Mouse (Mus musculus): ENCODE measurements at regions not wholly inside any gene's neighbourhood (a gene's known extent, or its start where the extent isn't known, plus 50 kb on each side); places are given as distances from the start of the nearest gene placed in this dataset.
"Not testable (repeated sequence)": the region's sequence is repeated elsewhere in the genome, so short reads cannot be mapped to it uniquely, and the experiment has no call there.

GRCm38 (mm10) chr3:111194541-111194940 is 943.7 kb upstream of the Prmt6 start:
- H3K4me1 ChIP-seq (replicated peaks; ENCODE audit: control insufficient read depth, insufficient read depth, low read length): no peaks in the 10 kb centered on the region
- no peaks in the 10 kb centered on the region for H3K9me3 ChIP-seq (ENCODE audit: control insufficient read depth)
- H3K9ac ChIP-seq (ENCODE audit: low read depth, low read length): no peak overlapping the region
- no peaks in the 10 kb centered on the region for H3K36me3 ChIP-seq (ENCODE audit: control insufficient read depth, insufficient read depth)
- H3K27ac ChIP-seq (ENCODE audit: low read depth, low read length): no peak overlapping the region
- no peaks in the 10 kb centered on the region for H3K27me3 ChIP-seq (replicated peaks; ENCODE audit: control insufficient read depth, insufficient read depth, low read length)
- no peak for TF ChIP-seq CTCF (IDR thresholded peaks at IDR 0.05; ENCODE audit: low read depth)
- 58% methylated on average over 2 of the region's 2 CpGs for WGBS
- ATAC-seq: no peak
- H3K4me2 ChIP-seq (replicated peaks; ENCODE audit: low read depth): no peak overlapping the region
- no peak overlapping the region for H3K4me3 ChIP-seq (ENCODE audit: low read depth, low read length)

- no peak for ATAC-seq
- H3K4me1 ChIP-seq (replicated peaks; ENCODE audit: control insufficient read depth, insufficient read depth, low read length): no peaks in the 10 kb centered on the region
- WGBS: 90% methylated on average over 3 of the region's 3 CpGs
- no peak overlapping the region for H3K4me3 ChIP-seq (ENCODE audit: low read depth, low read length)
- no peaks in the 10 kb centered on the region for H3K9me3 ChIP-seq (ENCODE audit: control insufficient read depth)
- H3K27me3 ChIP-seq (replicated peaks; ENCODE audit: control insufficient read depth, insufficient read depth, low read length): no peaks in the 10 kb centered on the region
- H3K36me3 ChIP-seq (ENCODE audit: control insufficient read depth, insufficient read depth): no peaks in the 10 kb centered on the region
- H3K4me2 ChIP-seq (replicated peaks; ENCODE audit: low read depth): no peak overlapping the region
- H3K9ac ChIP-seq (ENCODE audit: low read depth, low read length): no peak overlapping the region
- H3K27ac ChIP-seq (ENCODE audit: low read depth, low read length): no peak overlapping the region
- no peak for TF ChIP-seq CTCF (IDR thresholded peaks at IDR 0.05; ENCODE audit: low read depth)
Measured at GRCm38 (mm10) chr3:111166698-111167097, 915.9 kb upstream of the Prmt6 start.

- not testable (repeated sequence) for H3K9ac ChIP-seq (ENCODE audit: low read depth, low read length); H3K27ac ChIP-seq (ENCODE audit: low read depth, low read length); H3K4me1 ChIP-seq (replicated peaks; ENCODE audit: control insufficient read depth, insufficient read depth, low read length); ATAC-seq; H3K4me3 ChIP-seq (ENCODE audit: low read depth, low read length); H3K9me3 ChIP-seq (ENCODE audit: control insufficient read depth); H3K27me3 ChIP-seq (replicated peaks; ENCODE audit: control insufficient read depth, insufficient read depth, low read length); H3K4me2 ChIP-seq (replicated peaks; ENCODE audit: low read depth); H3K36me3 ChIP-seq (ENCODE audit: control insufficient read depth, insufficient read depth)
- 94% methylated on average over 1 of the region's 1 CpGs for WGBS
Measured at GRCm38 (mm10) chr3:111141196-111141595, 890.4 kb upstream of the Prmt6 start.

- H3K4me2 ChIP-seq (replicated peaks; ENCODE audit: low read depth): no peak overlapping the region
- TF ChIP-seq CTCF (IDR thresholded peaks at IDR 0.05; ENCODE audit: low read depth): no peak
- no peak overlapping the region for H3K9ac ChIP-seq (ENCODE audit: low read depth, low read length)
- no peak for ATAC-seq
- WGBS: 88% methylated on average over 7 of the region's 7 CpGs
- no peak overlapping the region for H3K4me3 ChIP-seq (ENCODE audit: low read depth, low read length)
- H3K4me1 ChIP-seq (replicated peaks; ENCODE audit: control insufficient read depth, insufficient read depth, low read length): no peaks in the 10 kb centered on the region
- H3K9me3 ChIP-seq (ENCODE audit: control insufficient read depth): no peaks in the 10 kb centered on the region
- no peaks in the 10 kb centered on the region for H3K27me3 ChIP-seq (replicated peaks; ENCODE audit: control insufficient read depth, insufficient read depth, low read length)
- no peak overlapping the region for H3K27ac ChIP-seq (ENCODE audit: low read depth, low read length)
- no peaks in the 10 kb centered on the region for H3K36me3 ChIP-seq (ENCODE audit: control insufficient read depth, insufficient read depth)
Measured at GRCm38 (mm10) chr3:111108982-111109381, 858.2 kb upstream of the Prmt6 start.

GRCm38 (mm10) chr3:111102646-111103045 is 851.8 kb upstream of the Prmt6 start:
- no peak for ATAC-seq
- Histone ChIP-seq H3K27me3 (replicated peaks; ENCODE audit: control insufficient read depth, insufficient read depth, low read length) (no peaks in the 10 kb centered on the region), H3K4me2 (replicated peaks; ENCODE audit: low read depth) (no peak overlapping the region), H3K27ac (ENCODE audit: low read depth, low read length) (no peak overlapping the region), H3K36me3 (ENCODE audit: control insufficient read depth, insufficient read depth) (no peaks in the 10 kb centered on the region), H3K9me3 (ENCODE audit: control insufficient read depth) (no peaks in the 10 kb centered on the region), H3K9ac (ENCODE audit: low read depth, low read length) (no peak overlapping the region), H3K4me3 (ENCODE audit: low read depth, low read length) (no peak overlapping the region), H3K4me1 (replicated peaks; ENCODE audit: control insufficient read depth, insufficient read depth, low read length) (no peaks in the 10 kb centered on the region)
- TF ChIP-seq CTCF (IDR thresholded peaks at IDR 0.05; ENCODE audit: low read depth): no peak
- 67% methylated on average over 1 of the region's 1 CpGs for WGBS

- H3K27ac ChIP-seq (ENCODE audit: low read depth, low read length): no peak overlapping the region
- no peaks in the 10 kb centered on the region for H3K4me1 ChIP-seq (replicated peaks; ENCODE audit: control insufficient read depth, insufficient read depth, low read length)
- H3K9ac ChIP-seq (ENCODE audit: low read depth, low read length): no peak overlapping the region
- ATAC-seq: no peak
- H3K36me3 ChIP-seq (ENCODE audit: control insufficient read depth, insufficient read depth): no peaks in the 10 kb centered on the region
- H3K27me3 ChIP-seq (replicated peaks; ENCODE audit: control insufficient read depth, insufficient read depth, low read length): no peaks in the 10 kb centered on the region
- TF ChIP-seq CTCF (IDR thresholded peaks at IDR 0.05; ENCODE audit: low read depth): no peak
- no peak overlapping the region for H3K4me2 ChIP-seq (replicated peaks; ENCODE audit: low read depth)
- H3K9me3 ChIP-seq (ENCODE audit: control insufficient read depth): no peaks in the 10 kb centered on the region
- WGBS: 73% methylated on average over 1 of the region's 1 CpGs
- no peak overlapping the region for H3K4me3 ChIP-seq (ENCODE audit: low read depth, low read length)
Measured at GRCm38 (mm10) chr3:111074311-111074710, 823.5 kb upstream of the Prmt6 start.

- TF ChIP-seq CTCF (IDR thresholded peaks at IDR 0.05; ENCODE audit: low read depth): no peak
- no peaks in the 10 kb centered on the region for H3K4me1 ChIP-seq (replicated peaks; ENCODE audit: control insufficient read depth, insufficient read depth, low read length)
- no peak overlapping the region for H3K9ac ChIP-seq (ENCODE audit: low read depth, low read length)
- no peaks in the 10 kb centered on the region for H3K36me3 ChIP-seq (ENCODE audit: control insufficient read depth, insufficient read depth)
- H3K27ac ChIP-seq (ENCODE audit: low read depth, low read length): no peak overlapping the region
- no peak for ATAC-seq
- no peak overlapping the region for H3K4me3 ChIP-seq (ENCODE audit: low read depth, low read length)
- no peaks in the 10 kb centered on the region for H3K9me3 ChIP-seq (ENCODE audit: control insufficient read depth)
- H3K4me2 ChIP-seq (replicated peaks; ENCODE audit: low read depth): no peak overlapping the region
- H3K27me3 ChIP-seq (replicated peaks; ENCODE audit: control insufficient read depth, insufficient read depth, low read length): no peaks in the 10 kb centered on the region
Measured at GRCm38 (mm10) chr3:111070301-111070700, 819.5 kb upstream of the Prmt6 start.

Data from intestine, postnatal 0 days (tissue).